Mouse (Mus musculus): ENCODE results near the gene Phlpp1. TPM values are rescaled to one million over a fixed set of nuclear protein-coding genes. Genes with fewer than 3 reads are reported as not detected.

Gene Phlpp1
- total and polyA plus RNA-seq, 3 experiments: 5.0 to 9.4 TPM; not detected in 1

GRCm38 (mm10) chr1:106407963-106408440, 236.4 kb downstream of the Phlpp1 start:
- no peak overlapping the region for H3K4me3 ChIP-seq (ENCODE audit: control insufficient read depth in 1 of 2, insufficient read depth in 1 of 2, low read depth in 2 of 2, low read length in 2 of 2)
- no peaks in the 10 kb centered on the region for H3K27me3 ChIP-seq (ENCODE audit: control insufficient read depth in 1 of 2, insufficient read depth in 2 of 2, low read length in 2 of 2)
- H3K36me3 ChIP-seq (ENCODE audit: control insufficient read depth in 1 of 2, insufficient read depth in 2 of 2, low read length in 2 of 2): peaks cover 0 to 5% of the 10 kb centered on the region in 2 experiments; a peak in 1 of 4 replicates
- no peak for TF ChIP-seq MAZ (IDR thresholded peaks at IDR 0.05; ENCODE audit: low read depth, low read length)
- TF ChIP-seq POLR2A (IDR thresholded peaks at IDR 0.05; ENCODE audit: control insufficient read depth in 1 of 2, insufficient read depth in 1 of 2, low read depth in 1 of 2, low read length in 2 of 2, poor library complexity in 1 of 2): no peak
- peak; percentile 94 for TF ChIP-seq JUND (IDR thresholded peaks at IDR 0.05; ENCODE audit: low read depth, low read length)
- TF ChIP-seq SMC3 (IDR thresholded peaks at IDR 0.05; ENCODE audit: low read depth, low read length): peak; percentile 26; the same call in 1 of the 2 replicates
- TF ChIP-seq KAT2A (conservative IDR thresholded peaks at IDR 0.05; ENCODE audit: low read depth, low read length): no peak
- TF ChIP-seq CHD1 (IDR thresholded peaks at IDR 0.05; ENCODE audit: low read depth, low read length): no peak
- no peak for TF ChIP-seq MAX (IDR thresholded peaks at IDR 0.05; ENCODE audit: low read length)
- no peak for TF ChIP-seq ELF1 (IDR thresholded peaks at IDR 0.05; ENCODE audit: low read depth, low read length)
- no peak; the same call in 1 of the 2 replicates for TF ChIP-seq GATA1 (IDR thresholded peaks at IDR 0.05; ENCODE audit: low read depth, low read length)
- TF ChIP-seq EP300 (IDR thresholded peaks at IDR 0.05; ENCODE audit: low read depth in 1 of 2, low read length in 2 of 2): peak; percentile 73 to 78
- no peak for TF ChIP-seq ZMIZ1 (IDR thresholded peaks at IDR 0.05; ENCODE audit: low read depth, low read length)
- TF ChIP-seq POLR2AphosphoS5 (IDR thresholded peaks at IDR 0.05; ENCODE audit: borderline replicate concordance, low read depth, low read length): no peak
- TF ChIP-seq RCOR1 (IDR thresholded peaks at IDR 0.05; ENCODE audit: low read depth, low read length): peak; percentile 90
- no peak for TF ChIP-seq NRF1 (IDR thresholded peaks at IDR 0.05; ENCODE audit: insufficient read depth, low read depth, low read length, poor library complexity, severe bottlenecking)
- no peak for TF ChIP-seq MXI1 (IDR thresholded peaks at IDR 0.05; ENCODE audit: low read depth, low read length)
- no peak for TF ChIP-seq MYC (IDR thresholded peaks at IDR 0.05; ENCODE audit: low read depth, low read length)
- TF ChIP-seq USF2 (IDR thresholded peaks at IDR 0.05; ENCODE audit: borderline replicate concordance in 1 of 2, insufficient read depth in 1 of 2, low read depth in 1 of 2, low read length in 2 of 2): no peak
- TF ChIP-seq ZKSCAN1 (IDR thresholded peaks at IDR 0.05; ENCODE audit: low read depth, low read length): no peak
- TF ChIP-seq MYB (IDR thresholded peaks at IDR 0.05; ENCODE audit: low read depth, low read length): peak; percentile 61; the same call in 1 of the 2 replicates
- no peak for TF ChIP-seq ZNF384 (IDR thresholded peaks at IDR 0.05; ENCODE audit: low read depth, low read length)
- TF ChIP-seq ZC3H11A (IDR thresholded peaks at IDR 0.05; ENCODE audit: low read depth, low read length): no peak
- no peak for TF ChIP-seq UBTF (IDR thresholded peaks at IDR 0.05; ENCODE audit: borderline replicate concordance, insufficient read depth, low read depth, low read length)
- no peak for TF ChIP-seq TAL1 (IDR thresholded peaks at IDR 0.05; ENCODE audit: low read length)
- TF ChIP-seq ETS1 (IDR thresholded peaks at IDR 0.05; ENCODE audit: low read depth, low read length): 0 out of 2 replicates have a peak, but pooled peaks have one; percentile 44
- TF ChIP-seq BHLHE40 (IDR thresholded peaks at IDR 0.05; ENCODE audit: borderline replicate concordance, low read depth, low read length): no peak
- TF ChIP-seq CTCF (IDR thresholded peaks at IDR 0.05 in 2 of 3, conservative IDR thresholded peaks at IDR 0.05 in 1 of 3; ENCODE audit: control insufficient read depth in 1 of 3, insufficient read depth in 1 of 3, low read depth in 2 of 3, low read length in 3 of 3, poor library complexity in 1 of 3, severe bottlenecking in 1 of 3): no peak
- no peak for TF ChIP-seq MAFK (IDR thresholded peaks at IDR 0.05; ENCODE audit: borderline replicate concordance, low read depth, low read length)
- no peak for TF ChIP-seq CHD2 (IDR thresholded peaks at IDR 0.05; ENCODE audit: low read length)
- TF ChIP-seq E2F4 (IDR thresholded peaks at IDR 0.05; ENCODE audit: borderline replicate concordance, low read depth, low read length): no peak
- TF ChIP-seq NELFE (IDR thresholded peaks at IDR 0.05; ENCODE audit: low read depth, low read length): no peak
- peak; percentile 2; the same call in 1 of the 2 replicates for TF ChIP-seq TCF12 (IDR thresholded peaks at IDR 0.05; ENCODE audit: low read depth, low read length)
- no peaks in the 10 kb centered on the region for H3K79me2 ChIP-seq (ENCODE audit: control insufficient read depth, insufficient read depth, low read length, poor library complexity)
- H3K27ac ChIP-seq (ENCODE audit: control insufficient read depth, low read depth, low read length): no peak overlapping the region
- peaks cover 0 to 16% of the 10 kb centered on the region in 2 experiments; a peak in 2 of 4 replicates for H3K4me1 ChIP-seq (ENCODE audit: control insufficient read depth in 1 of 2, insufficient read depth in 2 of 2, low read length in 2 of 2)
- no peaks in the 10 kb centered on the region for H3K9me3 ChIP-seq (replicated peaks; ENCODE audit: insufficient read depth, low read length)
- peak; percentile 88 for DNase-seq (ENCODE audit: low read depth, low spot score)
- no peak overlapping the region for H3K9ac ChIP-seq (ENCODE audit: control insufficient read depth, low read depth, low read length, poor library complexity, severe bottlenecking)

Data from MEL (cell line).